Mouse (Mus musculus) frontal cortex, postnatal 10 days (tissue): ENCODE results near the gene Usp49.
"Not testable (repeated sequence)": the region's sequence is repeated elsewhere in the genome, so short reads cannot be mapped to it uniquely, and the experiment has no call there.

Experiments used
- DNase-seq, 2 experiments: peaks; one replicate each; pipeline ENCODE4 v3.0.0; 2022; ENCODE audit warnings: low spot score in 2 of 2, mixed read lengths in 1 of 2

Usp49 gene

GRCm38 (mm10) chr17:47610849-47611660 lies 19.4 kb upstream of the Usp49 start, which contains the start of the genes Bysl, Med20 and Gm20517:
Bysl (minus strand) TSS chr17:47611492.
Med20 (plus strand) TSS chr17:47611582.
Gm20517 (plus strand) TSS chr17:47611589.
- peak; percentile 91 to 96 for DNase-seq

- no peak for DNase-seq
Observed at GRCm38 (mm10) chr17:47611661-47611982, 18.9 kb upstream of the Usp49 start.

- no peak for DNase-seq
Observed at GRCm38 (mm10) chr17:47614018-47614417, 16.5 kb upstream of the Usp49 start.

GRCm38 (mm10) chr17:47616119-47616518 lies 14.4 kb upstream of the Usp49 start:
- DNase-seq: no peak

GRCm38 (mm10) chr17:47616652-47617051 lies 13.8 kb upstream of the Usp49 start:
- no peak for DNase-seq

GRCm38 (mm10) chr17:47617605-47618307 lies 12.7 kb upstream of the Usp49 start:
- DNase-seq: no peak

GRCm38 (mm10) chr17:47618556-47619311 lies 11.8 kb upstream of the Usp49 start:
- DNase-seq: no peak

GRCm38 (mm10) chr17:47622912-47623554 lies 7.5 kb upstream of the Usp49 start:
- DNase-seq: no peak

- DNase-seq: not testable (repeated sequence)
Observed at GRCm38 (mm10) chr17:47624572-47624971, 5.9 kb upstream of the Usp49 start.

GRCm38 (mm10) chr17:47625088-47625487 lies 5.4 kb upstream of the Usp49 start:
- DNase-seq: no peak

- no peak for DNase-seq
Observed at GRCm38 (mm10) chr17:47626031-47626430, 4.5 kb upstream of the Usp49 start.

GRCm38 (mm10) chr17:47627791-47628190 lies 2.7 kb upstream of the Usp49 start:
- DNase-seq: no peak

- DNase-seq: peak; percentile 92 to 94
Observed at GRCm38 (mm10) chr17:47628851-47629676, 1.4 kb upstream of the Usp49 start.

GRCm38 (mm10) chr17:47629717-47630677 lies 493 bp upstream of the Usp49 start:
- peak in 1 of 2 experiments; percentile 51 for DNase-seq

- DNase-seq: no peak
Observed at GRCm38 (mm10) chr17:47632181-47632840, 1.8 kb downstream of the Usp49 start.

GRCm38 (mm10) chr17:47633999-47634770 lies 3.7 kb downstream of the Usp49 start:
- DNase-seq: no peak

GRCm38 (mm10) chr17:47642992-47643391 lies 12.5 kb downstream of the Usp49 start:
- DNase-seq: no peak

GRCm38 (mm10) chr17:47646683-47647082 lies 16.2 kb downstream of the Usp49 start:
- DNase-seq: peak; percentile 49
